Mouse (Mus musculus) cerebellum, postnatal 36 days (tissue): Measurements from ENCODE around the gene Rasgef1b.

Experiments used
- DNase-seq, 2 experiments: peaks; one replicate each; pipeline ENCODE4 v3.0.0; 2021 to 2022; ENCODE audit warnings: mixed read lengths in 2 of 2

The Rasgef1b gene

GRCm38 (mm10) chr5:99183637-99184036 is 545.2 kb downstream of the Rasgef1b start:
- DNase-seq, result no peak

- DNase-seq, result no peak
Measured at GRCm38 (mm10) chr5:99174608-99175385, 554.1 kb downstream of the Rasgef1b start.

- DNase-seq, result no peak
Measured at GRCm38 (mm10) chr5:99169836-99170235, 559.0 kb downstream of the Rasgef1b start.

GRCm38 (mm10) chr5:99167767-99168166 is 561.1 kb downstream of the Rasgef1b start:
- no peak for DNase-seq
